Mouse (Mus musculus): ENCODE data around the gene Epo.

Epo gene

DNA sequence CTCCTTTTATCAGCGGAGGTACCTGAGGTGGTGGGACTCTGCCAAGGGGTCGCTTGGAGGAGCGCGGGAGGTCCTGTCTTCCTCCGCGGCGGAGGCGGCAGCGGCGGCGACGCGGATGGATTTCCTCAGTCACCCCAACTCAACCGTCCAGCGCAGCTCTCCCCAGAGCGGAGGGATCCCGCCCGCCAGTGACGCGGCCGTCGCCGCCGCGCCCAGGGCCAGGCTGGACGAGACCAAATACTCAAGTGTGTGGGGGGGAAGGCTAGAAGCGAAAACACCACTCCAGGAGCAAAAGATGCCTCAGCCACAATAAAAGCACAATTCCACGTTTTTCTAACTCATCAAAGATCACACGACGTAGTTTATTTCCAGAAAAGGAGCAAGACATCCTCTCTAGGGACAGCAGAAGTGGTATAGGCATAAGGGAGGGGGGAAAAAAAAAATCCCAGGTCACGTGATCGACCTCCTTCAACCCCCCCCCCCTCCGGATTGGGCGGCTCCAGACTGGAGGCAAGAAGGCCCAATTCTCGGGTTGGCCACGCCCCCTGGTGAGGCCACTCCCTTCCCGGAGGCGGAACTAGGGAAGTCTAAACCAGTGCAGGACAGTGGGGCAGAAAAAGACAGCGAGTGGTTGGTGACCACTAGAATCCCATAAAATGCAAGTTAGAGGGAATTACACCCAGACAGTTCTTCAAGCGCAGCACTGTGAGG is at the start of gene Epo, which contains the start of gene Gnb2:
Gene Epo, minus strand, starts transcription at position 126 of the 711 bp plus-strand sequence.
Gene Gnb2, minus strand, starts transcription at position 394 of the 711 bp plus-strand sequence.
- peak; percentile 99 for DNase-seq

DNA sequence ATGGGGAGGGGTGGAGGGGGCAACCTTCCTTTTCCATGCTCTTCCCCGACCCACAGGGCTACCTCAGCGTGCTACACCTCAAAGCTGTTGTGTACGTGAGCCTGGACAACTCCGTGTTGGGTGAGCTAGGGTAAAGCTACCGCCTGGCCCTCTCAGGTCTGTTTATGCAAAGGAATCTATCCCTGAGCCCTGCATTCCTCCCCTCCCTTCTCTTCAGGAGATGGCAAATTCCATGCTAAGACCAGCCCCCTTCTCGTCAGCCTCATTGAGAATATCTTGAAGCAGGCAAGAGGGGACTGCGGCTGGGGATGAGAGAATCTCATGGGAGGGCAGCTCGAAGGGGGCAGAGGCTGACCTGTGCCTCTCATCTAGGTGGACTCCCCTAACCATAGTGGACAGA is 49.7 kb upstream of the Epo start:
- no peak for DNase-seq

DNA sequence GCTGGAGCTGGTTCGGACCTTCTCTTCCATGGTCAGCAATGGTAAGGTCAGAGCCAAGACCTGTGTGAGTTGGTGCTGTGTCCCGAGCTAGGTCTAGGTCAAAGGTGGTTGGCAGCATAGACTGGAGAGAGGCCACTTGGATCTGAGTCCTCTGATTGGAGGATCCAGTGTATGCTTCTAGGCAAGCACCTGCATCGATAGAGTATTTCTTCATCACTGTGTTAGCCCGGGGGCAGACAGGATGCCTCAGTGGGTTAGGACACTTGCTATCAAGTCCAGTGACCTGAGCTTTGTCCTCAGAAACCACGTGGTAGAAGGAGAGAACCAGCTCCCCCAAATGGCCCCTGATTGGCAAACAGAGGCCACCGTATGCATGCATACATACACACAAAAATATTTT is 47.2 kb upstream of the Epo start:
- no peak for DNase-seq

DNA sequence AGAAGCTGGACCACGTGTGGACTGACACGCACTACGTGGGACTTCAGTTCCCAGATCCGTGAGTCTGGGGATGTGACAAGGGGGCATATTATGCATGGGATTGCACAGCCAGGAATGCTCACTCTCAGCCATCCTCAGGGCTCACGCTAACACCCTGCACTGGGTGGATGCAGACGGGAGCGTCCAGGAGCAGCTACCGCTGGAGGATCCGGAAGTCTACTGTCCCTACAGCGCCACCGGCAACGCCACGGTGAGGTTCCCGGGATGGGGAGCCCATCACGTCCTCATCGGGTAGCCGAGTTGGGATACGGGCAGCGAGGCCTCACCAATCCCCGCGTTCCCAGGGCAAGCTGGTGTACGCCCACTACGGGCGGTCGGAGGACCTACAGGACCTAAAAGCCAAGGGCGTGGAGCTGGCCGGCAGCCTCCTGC is 41.4 kb upstream of the Epo start:
- no peak for DNase-seq

DNA sequence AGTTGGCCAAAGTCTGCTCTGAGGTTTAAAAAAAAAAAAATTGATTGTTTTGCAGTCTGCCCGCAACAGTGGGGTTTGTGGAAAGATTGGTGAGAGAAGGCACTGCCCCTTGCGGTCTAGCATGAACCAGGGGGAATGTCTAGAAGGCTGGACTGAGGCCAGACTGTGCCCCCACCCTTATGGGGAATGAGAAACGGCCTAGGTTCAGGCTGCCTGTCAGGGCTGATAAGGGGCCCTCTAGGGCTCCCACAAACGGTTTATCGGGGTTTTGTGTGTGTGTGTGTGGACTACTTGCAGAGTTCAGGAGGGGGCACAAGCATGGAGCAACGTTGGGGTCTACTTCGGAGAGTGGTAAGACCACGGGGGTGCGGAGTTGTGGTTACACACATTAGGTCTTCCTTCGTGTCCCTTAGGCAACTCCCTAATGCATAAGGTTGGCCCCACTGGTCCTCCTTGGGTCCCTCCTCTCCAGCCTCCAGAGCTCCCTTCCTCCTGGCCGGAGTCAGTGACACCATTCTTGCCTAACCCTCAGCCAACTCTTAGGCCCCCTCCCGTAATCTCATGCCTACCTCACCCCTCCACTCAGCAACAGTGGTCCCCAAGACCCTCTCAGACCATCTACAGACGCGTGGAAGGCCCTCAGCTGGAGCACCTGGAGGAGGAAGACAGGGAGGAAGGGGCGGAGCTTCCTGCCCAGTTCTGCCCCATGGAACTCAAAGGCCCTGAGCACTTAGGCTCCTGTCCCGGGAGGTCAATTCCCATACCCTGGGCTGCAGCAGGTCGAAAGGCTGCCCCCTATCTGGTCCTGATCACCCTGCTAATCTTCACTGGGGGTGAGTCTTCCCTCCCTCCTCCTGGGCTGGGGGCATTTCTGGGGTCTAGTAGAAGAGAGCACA is 37.9 kb upstream of the Epo start:
- no peak for DNase-seq

DNA sequence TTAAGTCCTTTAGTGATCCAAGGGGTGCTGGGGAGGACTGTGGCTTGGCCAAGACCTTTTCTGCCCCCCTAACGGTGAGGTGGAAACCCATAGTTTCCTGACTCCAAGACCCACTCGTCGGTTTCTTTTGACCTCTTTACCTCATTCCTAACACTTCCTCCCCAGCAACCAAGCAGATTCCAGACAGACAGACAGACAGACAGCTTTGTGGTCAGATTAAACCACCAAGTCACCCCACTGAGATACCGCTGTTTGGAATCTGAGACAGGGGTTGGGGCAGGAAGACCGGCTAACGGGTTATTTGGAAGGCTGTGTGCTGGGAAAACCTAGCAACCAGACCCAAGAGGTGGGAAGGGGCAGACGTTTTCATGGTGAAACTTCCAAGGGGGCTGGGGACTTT is 37.1 kb upstream of the Epo start:
- no peak for DNase-seq

DNA sequence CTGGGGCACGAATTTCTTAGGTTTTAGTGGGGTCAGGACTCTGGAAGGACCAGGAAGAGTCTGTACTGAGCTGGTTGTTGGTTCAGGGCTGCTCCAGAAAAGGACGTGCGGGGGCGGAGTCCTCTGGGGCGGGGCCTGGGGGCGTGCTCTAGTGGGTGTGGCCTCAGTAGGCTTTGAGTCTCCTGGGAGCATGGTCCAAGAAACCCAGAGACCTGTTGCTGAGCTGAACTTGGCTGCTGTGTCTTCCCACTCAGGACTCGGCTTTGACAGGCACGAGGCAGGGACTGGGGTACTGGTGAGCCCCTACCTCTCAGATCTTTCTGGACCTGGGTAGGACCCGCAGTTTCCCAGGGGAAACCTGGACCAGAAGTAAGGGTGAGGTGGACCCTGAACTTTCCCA is 36.6 kb upstream of the Epo start, which contains the start of gene Tfr2:
Gene Tfr2, plus strand, starts transcription at position 176 of the 400 bp plus-strand sequence.
- DNase-seq: peak; percentile 68

DNA sequence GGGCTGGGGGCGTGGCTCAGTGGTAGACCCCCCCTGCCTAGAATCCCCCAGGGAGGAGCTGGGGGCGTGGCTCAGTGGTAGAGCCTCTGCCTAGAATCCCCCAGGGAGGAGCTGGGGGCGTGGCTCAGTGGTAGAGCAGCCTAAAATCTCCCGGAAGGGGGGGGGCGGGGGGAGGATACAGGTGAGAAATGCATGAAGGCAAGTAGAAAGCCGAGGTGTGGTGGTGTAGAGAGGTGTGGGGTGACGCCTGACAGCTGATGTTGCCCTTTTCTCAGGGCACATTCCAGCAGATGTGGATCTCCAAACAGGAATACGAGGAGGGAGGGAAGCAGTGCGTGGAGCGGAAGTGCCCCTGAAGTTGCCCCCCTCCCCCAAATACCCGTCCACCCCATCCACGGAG is 36.0 kb upstream of the Epo start:
- no peak for DNase-seq

DNA sequence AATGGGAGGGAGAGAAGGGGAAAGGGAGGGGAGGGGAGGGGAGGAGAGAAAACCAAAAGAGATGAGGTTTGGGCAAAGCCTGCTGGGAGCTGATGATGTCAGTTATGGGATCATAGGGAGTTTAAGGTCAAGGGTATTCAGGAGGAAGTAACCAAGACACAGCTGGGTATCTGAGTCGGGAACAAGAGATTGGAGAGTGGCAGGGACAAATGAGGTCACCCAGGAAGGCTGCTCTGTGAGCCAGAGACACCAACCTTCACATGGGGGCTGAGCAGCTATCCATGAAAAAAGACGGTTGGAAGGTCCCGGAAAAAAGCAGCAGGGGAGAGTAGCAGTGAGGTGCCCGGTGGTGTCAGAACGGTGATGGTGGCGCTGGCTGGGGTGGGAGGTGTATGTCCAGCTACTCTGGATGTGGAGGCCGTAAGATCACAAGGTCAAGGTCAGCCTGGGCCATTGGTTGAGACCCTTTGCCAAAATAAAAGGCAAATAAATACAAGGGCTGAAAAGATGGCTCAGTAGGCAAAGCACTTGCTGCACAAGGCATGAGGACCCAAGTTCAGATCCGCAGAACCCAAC is 35.3 kb upstream of the Epo start:
- no peak for DNase-seq

DNA sequence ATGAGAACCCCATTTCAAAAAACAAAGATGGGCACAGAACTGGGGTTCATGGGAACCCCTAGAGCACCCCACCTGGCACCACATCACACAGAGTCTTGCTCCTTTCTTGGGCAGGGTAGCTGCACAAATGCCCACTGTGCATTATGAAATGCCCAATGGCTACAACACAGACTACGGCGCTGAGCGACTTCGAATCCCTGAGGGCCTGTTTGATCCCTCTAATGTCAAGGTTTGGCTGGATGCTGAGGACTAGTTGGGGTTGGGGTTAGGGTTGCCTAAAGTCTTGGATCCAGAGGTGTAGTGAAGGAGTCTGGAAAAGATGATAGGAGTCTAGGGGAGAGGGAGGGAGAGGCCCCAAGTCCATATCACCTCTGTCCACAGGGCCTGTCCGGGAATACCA is 33.4 kb upstream of the Epo start:
- DNase-seq: no peak

DNA sequence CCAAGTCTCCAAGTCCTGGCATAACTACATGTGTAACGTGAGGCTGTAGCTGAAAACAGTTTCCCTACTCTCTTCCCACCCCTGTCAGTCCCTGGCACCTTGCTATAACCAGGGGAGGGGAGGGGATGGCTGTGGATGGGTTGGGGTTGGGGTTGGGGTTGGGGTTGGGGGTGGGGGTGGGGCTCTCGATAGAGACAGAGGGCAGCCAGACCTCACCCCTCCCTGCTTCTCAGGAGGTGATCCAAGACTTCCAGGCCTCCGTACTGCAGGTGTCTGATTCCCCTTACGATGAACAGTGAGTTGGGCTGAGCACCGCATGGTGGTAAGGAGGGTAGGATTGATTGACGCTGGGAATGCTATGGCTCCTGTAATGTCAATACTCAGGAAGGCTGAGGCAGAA is 32.7 kb upstream of the Epo start:
- no peak for DNase-seq

DNA sequence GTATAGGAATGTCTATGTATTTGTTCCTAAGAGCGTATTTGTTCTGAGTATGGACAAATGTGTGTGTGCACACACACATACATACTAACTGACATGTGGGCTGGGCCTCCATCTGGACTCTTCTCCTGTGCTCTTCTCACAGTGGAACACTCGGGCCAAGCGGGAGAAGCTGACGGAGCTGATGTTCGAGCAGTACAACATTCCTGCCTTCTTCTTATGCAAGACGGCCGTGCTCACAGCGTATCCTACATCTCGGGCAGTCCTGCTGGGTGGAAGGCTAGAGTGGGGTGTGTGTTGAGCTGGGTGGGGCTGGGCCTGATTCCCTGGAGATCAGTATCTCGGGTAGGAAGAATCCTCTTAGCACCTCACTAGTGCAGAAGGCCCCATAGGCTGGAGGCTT is 29.9 kb upstream of the Epo start:
- DNase-seq: no peak

DNA sequence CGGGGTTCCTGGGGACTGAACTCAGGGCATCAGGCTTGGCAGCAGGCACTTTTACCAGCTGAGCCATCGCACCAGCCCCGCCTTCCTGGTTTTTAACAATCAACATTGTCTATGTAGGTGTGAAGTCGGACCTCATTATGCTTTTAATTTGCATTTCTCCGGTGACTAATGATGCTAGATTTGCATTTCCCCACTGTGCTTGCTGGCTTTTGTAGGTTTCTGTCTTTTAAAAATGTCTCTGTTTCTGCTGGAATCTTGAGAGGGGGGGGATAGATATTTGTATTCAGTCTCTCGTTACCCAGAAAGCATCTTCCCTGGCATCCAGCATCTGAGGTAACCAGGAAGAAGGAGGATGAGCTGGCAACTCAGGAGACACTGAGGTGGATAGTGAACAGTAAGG is 28.5 kb upstream of the Epo start:
- no peak for DNase-seq

DNA sequence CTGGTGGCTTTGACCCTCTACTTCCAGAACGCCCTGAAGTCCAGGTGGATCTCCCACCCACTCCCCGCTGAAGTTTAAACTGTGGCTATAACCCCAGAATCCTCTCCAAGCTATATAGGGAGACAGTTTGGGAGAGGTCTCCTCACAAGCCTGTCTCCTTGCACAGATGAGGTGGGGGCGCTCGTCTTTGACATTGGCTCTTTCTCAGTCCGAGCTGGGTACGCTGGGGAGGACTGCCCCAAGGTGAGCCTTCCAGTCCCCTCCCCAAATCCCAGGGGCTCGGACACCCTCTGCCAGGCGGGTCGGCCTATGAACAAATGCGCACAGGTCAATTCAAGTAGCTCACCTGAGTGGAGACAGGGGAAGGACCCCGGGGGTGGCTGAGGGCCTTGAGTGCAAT is 20.9 kb upstream of the Epo start:
- DNase-seq: no peak

DNA sequence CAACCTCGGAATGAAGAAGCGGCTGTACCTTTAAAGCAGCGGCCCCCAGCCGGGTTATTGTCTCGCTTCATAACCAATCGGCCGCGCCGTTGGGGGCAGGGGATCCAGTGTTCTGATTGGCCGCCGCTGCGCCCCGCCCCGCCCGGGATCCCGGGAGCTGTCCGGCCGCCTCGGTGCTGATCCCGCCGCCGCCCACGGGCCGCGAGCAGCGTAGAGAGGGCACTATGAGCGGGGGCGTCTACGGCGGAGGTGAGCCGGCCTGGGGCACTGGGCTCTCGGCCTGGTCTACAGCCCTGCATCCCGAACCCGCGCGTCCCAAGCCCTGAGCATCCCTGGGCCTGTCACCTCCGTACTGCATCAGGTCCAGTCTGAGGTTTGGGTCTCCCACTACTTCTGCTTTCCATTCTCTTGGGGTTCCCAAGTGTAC is 20.4 kb upstream of the Epo start, which contains the start of gene Actl6b:
Gene Actl6b, plus strand, starts transcription at position 107 of the 427 bp plus-strand sequence.
- DNase-seq: peak; percentile 61

DNA sequence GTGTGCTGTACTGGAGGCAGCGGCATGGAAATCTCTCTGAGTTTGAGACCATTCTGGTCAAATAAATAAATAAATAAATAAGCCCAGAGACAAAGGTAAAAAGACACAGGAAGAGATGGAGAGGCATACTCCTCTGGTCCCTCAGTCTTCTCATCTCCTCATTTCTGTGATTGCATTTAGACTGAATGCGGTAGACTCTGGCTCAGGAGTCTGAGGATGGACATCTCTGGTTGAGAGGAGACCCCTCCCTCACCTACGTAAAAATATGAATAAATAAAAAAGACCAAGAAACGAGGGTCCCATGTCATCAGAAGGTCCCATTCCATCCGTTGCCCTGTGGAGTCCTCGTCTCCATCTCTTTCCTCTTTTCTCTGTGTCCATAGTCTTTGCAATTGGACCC is 20.0 kb upstream of the Epo start:
- no peak for DNase-seq

DNA sequence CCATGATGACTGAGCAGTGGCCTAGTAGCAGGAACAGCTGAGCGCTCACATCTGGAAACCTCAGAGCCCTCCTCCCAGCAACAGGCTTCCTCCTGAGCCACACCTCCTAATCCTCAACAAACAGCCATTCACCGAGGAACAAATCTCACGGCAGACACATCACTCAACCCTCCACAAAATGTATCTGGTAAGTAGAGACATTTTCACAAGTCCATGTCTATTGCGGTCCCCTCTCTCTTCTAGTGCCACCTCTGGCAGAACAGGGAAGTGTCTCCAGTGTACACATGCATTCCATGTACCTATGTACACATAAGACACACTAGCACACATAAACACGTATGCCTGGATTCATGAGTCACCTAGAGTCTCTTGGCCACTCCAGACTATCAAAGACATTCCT is 18.1 kb upstream of the Epo start:
- DNase-seq: no peak

DNA sequence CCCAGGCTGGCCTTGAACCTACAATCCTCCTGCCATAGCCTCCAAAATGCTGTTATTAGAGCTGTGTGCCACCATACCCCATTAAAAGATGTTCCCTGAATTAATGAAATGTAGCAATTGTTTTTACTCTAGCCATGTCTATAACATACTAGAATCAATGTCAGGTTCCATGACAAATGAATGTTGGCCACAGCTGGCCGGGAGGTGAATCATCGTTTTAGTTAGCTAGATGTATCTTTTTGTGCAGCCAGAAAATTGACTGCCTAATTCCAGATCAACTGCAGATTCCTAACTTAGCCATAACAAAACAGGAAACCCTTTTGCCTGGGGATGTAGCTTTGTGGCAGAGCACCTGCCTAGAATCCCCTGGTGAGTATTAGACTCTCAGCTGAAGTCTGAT is 16.8 kb upstream of the Epo start:
- no peak for DNase-seq

DNA sequence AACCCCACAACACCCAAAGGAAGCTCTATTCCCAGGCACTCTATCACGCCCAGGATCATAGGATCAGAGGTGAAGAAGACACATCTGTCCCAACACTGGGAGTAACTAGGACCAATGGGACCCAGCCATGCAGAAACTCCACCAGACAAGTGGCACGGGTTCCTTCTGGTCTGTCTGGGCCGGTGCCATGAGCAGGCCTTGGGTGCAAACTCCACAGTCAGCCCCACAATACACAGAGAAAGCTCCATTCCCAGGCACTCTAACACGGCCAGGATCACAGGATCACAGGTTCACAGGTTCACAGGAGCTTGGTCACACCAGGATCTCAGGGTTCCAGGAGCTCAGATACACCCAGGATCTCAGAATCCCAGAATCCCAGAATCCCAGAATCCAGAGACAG is 12.6 kb upstream of the Epo start:
- peak; percentile 47 for DNase-seq

DNA sequence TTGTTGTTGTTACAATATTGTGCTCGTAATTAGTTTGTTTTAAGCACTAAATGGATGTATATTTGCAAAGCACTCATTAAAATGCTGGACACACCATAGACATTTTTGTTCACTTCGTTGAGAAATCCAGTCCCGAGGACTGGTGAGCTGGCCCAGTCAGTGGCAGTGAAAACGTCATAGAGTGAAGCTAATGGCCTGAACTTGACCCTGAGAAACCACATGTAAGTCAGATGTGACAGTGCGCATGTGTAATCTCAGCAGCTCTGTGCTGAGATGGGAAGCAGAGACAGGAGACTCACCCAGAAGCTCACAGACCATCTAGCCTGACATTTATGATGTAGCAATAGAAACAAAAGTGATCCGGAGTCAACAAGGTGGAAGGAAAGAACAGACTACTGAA is 11.9 kb upstream of the Epo start:
- no peak for DNase-seq

DNA sequence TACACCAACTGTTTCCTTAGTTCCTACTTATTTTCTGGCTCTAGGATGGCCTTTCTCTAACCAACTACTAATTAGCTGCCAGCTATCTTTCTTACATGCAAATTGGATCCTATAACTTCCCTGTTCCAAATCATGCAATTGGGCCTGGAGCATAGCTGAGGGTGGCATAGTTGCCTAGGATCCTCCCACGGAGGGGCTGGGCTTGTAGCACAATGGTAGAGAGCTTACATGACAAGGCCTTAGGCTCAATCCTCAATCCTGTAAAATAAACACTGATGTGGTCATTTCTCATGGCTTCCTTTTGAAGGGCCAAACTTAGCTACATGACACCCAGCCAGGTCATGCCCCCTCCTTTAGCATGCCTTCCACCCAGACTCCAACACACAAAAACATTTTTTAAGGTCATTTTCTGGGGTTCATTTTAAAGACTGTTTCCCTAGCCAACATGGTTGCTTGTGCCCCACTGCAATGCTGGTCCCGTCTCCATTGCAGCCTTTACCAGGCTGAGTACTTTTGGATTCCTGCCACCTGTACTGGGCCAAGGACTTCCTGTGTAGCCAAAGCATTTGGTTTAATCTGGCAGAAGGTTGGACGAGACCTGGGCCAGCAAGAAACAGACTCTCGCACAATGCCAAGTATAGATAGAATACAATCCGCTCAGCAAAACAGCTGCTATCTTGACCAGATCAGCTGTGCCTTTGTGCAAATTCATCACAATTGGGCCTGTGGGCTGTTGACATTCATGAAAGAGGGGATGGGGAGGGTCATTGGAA is 8.9 kb upstream of the Epo start:
- DNase-seq: no peak

DNA sequence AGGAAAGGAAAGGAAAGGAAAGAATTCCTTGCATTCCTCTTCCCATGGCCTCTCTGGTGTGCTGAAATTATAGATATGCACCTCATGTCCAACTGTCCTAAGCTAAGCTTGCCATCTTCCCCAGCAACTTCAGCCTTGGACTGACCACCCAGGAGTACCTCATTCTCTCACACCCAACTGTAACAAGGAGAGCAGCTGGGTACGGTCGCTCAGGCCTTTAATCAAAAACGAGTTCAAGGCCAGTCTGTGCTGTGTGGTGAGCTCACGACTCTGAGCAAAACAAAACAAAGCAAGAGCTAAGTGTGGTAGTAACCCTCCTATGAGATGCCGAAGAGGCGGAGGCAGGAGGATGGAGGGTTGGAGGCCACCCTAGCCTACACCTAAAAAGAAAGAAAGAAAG is 7.9 kb upstream of the Epo start:
- DNase-seq: no peak

DNA sequence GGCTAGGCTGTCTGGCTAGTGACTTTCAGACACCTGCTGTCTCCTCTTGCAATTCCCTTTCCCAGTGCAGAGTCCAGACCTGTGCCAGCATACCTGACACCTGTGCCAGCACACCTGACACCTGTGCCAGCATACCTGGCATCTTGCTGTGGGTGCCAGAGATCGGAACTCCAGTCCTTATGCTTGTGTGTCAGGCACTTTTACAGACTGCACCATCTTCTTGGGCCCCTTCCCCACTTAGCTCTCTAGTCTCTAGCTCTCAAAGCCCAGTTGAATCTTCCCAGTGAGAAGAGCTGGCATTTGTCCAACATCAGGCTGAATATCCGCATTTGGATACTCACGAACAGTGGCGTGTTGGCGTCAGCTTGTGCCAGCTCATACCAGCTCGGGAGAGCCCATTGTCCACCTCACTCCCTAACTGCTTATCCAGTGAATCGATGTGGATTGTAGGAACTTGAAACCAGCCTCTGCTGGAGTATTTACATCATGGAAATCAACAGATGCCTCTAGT is 6.3 kb upstream of the Epo start:
- DNase-seq: no peak

Data from kidney, adult 9 months (tissue).